Mouse (Mus musculus) adrenal gland, postnatal 14 days (tissue): Measurements from ENCODE around the gene Lct. TPM values are rescaled to one million over a fixed set of nuclear protein-coding genes. Genes with fewer than 3 reads are reported as not detected.
"Not testable (repeated sequence)": the region's sequence is repeated elsewhere in the genome, so short reads cannot be mapped to it uniquely, and the experiment has no call there.

Experiments used
- DNase-seq: peaks from one replicate; pipeline ENCODE4 v3.0.0; 2021; ENCODE audit warnings: mixed read lengths
- total RNA-seq: library from RNA; stranded (reverse); gene quantifications from 2 replicates; pipeline ENCODE4 v1.2.3, GENCODE M21; 2021

Gene Lct
- total RNA-seq, 1 experiment from 2014 or later = 0.11 TPM

DNA sequence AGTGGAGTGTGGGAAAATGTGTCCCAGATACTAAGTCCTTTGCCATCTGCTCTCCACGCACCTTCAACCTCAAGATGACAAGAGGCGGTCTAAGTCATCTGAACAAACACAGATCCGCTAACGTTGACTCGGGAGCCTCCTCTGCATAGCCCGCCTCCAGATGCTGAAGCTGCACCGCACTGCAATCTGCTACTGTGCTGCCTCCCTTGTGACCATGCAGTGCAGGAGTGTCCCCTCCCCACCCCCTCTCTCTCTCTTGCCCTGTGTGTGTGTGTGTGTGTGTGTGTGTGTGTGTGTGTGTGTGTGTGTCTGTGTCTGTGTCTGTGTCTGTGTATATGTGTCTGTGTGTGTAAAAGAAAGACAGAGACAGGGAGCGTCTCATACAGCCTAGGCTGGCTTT, 32.8 kb downstream of the Lct start:
- DNase-seq = no peak

DNA sequence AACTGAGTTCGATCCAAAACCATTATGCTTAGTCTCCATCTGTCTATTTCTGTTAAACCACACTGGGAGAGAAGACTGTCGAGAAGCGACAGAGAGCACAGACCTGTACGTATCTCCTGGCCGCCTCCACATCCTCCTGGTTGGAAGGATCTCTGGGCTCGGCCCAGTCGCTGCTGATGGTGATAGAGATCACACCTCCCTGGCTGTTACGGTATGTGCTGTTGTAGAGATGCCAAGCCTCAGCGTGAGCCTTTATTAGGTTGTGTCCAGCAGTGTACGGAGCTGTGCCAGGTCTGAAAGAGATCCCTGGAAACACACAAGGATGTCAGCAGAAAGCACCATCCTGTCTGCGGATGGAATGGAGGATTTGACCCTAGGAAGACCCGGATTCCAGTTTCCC, 34.6 kb downstream of the Lct start:
- no peak for DNase-seq

DNA sequence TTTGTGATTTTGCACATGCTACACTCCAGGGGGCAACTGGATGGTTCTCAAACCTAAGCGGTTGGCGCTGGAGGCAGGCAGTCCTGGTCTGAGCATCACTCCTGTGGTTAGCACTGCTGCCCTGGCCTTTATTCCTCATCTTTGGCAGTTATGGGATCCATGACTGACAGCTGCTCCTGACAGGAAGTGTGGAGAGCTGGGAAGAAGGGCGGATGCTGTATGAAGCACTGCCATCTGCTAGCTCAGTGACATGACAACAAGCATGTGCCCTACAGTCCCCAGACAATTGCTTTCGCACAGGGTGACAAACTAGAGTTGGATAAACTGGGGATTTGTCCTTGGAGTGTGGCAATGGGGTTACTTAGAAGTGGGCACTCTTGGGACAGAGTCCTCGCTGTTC, 37.8 kb downstream of the Lct start:
- DNase-seq = no peak

DNA sequence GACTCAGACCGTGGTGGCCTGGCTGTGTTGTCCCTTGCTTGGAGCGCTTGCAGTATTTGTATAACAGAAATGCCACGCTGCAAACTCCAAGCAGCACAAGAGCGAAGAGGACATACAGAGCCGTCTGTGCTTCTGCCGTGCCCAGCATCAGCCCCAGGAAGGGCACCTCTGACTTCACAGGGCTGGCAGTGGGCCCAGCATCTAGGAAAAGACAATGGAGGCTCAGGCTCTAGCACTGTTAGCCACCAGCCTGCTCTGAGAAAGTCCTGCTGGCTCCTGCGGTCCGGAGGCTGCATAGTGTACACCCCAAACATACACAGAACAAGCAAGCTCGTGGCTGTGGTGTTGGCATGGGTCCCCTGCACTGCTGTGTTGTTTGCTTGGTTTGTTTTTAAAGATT, 43.0 kb downstream of the Lct start:
- no peak for DNase-seq

DNA sequence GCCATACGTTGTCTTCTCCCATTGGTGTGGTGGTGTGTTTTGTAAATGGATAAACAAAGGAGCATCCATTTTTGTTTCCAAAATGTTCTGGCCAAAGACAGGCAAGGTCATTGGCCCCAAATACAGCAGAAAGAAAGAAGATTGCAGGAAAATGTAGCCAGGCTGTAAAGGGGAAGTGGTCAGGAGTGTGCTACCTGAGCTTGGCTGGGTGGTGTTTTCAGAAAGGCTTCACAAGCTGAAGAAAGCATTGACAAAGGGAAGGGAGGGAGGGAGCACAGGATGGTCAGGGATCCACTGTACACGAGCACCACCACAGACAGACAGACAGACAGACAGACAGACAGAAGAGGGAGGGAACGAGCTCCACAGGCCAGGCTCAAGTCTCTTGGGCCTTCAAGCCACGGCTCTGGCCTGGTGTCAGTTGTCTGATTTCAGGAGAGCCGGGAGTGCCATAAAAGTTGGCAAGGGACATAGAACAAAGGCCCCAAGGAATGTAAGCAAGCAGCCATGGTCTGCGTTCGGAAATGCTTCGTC, 43.9 kb downstream of the Lct start:
- no peak for DNase-seq

DNA sequence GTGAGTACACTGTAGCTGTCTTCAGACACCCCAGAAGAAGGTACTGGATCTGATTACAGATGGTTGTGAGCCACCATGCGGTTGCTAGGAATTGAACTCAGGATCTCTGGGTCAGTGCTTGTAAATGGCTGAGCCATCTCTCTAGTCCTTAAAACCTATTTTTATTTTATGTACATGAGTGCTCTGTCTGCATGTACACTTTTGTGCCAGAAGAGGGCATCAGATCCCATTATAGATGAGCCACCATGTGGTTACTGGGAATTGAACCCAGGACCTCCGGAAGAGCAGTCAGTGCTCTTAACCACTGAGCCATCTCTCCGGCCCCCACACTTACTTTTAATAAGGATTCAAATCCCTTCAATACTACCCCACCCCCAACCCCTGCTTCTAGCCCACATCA, 45.2 kb downstream of the Lct start:
- DNase-seq = no peak

DNA sequence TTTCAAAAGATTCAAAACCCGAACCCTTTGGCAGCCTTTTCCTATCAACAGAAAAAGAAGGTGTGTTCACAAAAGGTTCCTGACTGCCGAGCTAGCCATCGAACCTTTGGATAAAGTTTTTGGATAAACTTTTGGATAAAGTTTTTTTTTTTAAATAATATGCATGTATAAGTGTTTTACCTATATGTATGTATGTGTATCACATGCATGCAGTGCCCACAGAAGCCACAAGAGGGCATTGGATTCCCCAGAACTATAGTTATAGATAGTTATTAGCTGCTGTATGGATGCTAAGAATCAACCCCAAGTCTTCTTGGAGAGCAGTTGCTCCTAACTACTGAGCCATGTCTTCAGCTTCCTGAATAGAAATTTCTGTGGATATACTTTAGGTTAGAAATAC, 46.4 kb downstream of the Lct start:
- DNase-seq = no peak

DNA sequence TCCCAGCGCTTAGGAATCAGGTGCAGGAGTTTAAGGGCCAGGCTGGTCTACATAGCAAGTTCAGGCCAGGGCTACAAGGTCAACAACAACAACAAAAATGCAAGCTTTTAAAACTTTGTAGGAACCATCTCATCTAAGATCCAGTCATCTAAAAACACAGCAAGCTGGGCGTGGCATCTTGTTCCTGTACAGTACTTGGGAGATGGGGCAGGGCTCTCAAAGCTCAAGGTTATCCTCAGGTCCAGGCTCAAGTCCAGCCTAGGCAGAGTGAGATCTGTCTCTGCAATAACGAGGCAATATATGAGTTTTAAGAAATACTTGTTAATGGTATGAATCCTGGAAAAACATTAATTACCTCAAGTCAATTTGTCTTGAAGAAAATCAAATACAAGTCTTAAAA, 49.6 kb downstream of the Lct start:
- no peak for DNase-seq

DNA sequence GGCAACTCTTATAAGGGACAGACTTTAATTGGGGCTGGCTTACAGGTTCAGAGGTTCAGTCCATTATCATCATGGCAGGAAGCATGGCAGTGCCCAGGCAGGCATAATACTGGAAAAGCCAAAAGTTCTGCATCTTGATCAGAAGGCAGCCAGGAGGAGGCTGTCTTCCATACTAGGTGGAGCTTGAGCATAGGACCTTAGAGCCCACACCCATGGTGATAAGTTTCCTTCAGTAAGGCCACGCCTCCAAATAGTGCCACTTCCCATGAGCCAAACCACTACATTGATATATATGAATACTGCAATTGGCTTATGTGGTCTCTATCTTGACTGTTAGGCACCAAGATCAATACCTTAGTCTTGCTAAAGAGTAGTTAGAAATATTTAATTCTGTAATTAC, 52.2 kb downstream of the Lct start:
- no peak for DNase-seq

DNA sequence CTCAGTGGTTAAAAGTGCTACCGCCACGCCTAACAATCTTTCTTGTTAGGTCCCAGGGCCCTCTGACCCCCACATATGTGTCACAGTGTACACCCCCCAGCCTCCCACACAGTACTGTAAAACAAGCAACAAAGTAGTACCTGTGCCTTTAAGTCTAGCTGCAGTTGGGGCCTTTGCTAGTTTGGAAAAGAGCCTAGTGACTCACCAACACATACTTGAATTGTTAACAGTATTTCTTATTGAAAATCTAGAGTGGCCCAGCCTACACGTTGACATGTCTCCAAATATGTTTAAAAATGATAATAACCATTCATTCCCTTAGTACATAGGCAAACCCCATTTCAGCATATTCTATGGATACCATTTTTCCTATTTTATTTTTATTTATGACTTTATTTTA, 57.4 kb downstream of the Lct start:
- DNase-seq = no peak

DNA sequence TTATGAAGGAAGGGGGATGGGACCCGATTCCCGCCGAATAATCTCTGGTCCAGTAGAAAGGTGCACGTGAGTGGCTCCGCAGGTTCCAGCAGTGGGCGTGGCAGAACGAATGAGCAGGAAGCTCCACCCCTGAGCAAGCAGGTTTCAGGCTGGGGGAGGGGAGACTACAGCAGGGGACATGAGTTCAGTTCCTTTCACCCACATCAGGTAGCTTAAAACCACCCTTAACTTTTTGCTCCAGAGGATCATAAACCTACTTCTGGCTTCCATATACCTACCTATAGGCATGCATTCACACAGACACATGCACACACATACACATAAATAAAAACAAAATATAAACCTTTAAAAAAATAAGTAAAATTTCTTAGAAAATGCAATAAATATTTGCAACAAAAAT, 61.1 kb downstream of the Lct start:
- DNase-seq = not testable (repeated sequence)

DNA sequence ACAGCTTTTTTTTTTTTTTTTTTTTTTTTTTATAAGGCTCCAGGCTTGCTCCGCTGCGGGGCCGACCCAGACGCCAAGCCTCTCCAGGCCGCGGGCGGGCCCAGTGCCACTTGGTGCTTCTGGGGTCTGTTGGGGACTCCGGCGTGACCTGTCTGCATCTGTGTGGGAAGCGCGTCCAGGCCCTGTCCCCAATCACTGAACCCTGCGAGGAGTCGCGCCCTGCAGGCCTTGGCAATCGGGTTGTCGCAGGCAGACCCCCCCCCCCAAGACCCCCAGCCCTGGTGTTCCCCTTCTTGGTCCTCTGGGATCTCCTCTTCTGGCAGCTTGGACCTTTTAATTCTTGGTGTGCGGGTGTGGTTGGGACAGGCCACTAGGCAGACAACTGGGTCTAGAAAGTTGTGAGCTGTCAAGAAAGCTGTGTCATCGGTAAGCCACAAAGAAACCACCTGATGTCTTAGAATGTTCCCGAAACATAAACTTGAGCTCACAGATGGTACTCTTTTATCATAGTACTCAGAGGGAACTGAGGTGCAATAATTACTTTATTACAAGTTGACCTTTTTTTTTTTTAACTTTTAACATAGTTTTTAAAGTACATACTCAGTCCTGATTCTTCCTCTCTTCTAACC, 83.3 kb downstream of the Lct start:
- DNase-seq = peak; percentile 51

DNA sequence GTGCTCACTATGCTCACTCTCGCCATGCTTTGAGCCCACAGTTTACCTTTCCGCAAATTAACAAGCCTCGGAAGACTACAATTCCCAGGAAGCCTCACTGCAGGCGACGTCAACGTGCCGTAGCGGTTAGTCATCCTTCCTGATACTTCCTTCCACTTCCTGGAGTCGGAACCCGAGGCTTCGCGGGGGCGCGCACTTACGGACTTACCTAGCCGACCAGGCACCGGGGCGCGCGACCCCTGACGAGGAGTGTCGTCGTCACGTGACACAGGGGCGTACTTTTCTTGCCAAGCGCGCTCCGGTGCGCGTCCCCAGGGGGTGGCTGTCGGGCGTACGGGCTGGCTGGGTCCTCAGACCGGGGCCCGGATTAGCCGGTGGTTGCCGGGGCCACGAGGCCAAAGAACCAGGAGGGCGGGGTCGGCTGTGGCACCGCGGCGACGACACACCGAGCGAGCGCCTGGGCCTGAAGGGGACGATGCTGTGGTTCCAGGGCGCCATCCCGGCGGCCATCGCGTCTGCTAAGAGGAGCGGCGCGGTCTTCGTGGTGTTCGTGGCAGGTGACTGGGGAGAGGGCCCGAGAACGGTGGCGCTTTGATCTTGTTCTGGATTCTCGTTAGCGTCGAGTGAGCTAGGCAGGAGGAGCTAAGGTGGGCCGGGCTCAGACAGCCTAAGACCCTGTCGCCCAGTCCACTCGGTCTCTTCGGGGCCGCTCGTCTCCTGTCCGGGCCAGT, 84.0 kb downstream of the Lct start:
- DNase-seq = peak; percentile 98

DNA sequence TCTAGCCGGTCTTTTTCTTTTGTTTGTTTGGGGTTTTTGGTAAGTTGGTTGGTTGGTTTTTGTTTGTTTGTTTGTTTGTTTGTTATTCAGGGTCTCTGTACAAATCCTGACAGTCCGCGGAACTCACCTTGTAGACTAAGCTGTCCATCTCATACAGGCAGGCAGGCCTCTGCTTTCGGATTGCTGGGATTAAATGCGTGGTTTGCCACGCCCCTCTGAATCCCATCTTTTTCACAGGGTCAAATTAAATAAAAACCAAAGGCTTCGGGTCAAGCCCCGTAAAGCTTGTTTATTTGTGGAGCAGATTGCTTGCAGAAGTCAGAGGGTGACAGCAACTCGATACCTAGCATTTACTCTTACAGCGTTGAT, 84.5 kb downstream of the Lct start, which contains the start of gene Ubxn4:
TSS of gene Ubxn4 (plus strand) at position 338 of the 369 bp plus-strand sequence.
- DNase-seq = no peak

DNA sequence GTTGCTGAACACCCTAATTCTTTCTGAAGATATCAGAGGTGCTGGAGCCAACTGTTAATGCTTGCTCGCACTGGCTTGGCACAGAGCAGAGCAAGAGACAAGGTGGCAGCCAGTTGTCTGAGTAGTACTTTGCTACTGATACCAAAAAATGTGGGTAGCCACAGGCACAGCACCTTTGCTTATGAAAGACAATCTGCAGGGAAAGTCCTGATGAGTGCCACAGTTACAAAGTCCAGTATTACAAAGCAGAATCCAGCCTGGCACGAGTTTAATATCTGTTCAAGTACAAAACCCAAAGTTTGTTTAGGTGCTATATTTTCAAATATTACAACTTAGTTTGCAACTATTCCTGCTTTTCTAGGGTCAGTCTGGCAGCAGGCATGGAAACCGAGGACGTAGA, 92.9 kb downstream of the Lct start:
- DNase-seq = no peak

Other genes starting within 250 kb of the Lct start
- 5.1 and 6.0 TPM in 2 replicates for gene Zranb3, start 225.3 kb downstream of the Lct start, total RNA-seq
- gene R3hdm1, start 225.0 kb downstream of the Lct start, total RNA-seq = 67.1 and 75.3 TPM in 2 replicates
- gene Ubxn4, start 84.4 kb downstream of the Lct start, total RNA-seq = 62.2 and 62.9 TPM in 2 replicates
- gene Mcm6, start 31.3 kb upstream of the Lct start, total RNA-seq = 49.6 and 56.3 TPM in 2 replicates
- 85.9 and 87.5 TPM in 2 replicates for gene Dars, start 89.0 kb upstream of the Lct start, total RNA-seq